Mouse (Mus musculus) lung, adult 2 months (tissue): ENCODE results near the gene Wwox. TPM values are rescaled to one million over a fixed set of nuclear protein-coding genes. Genes with fewer than 3 reads are reported as not detected.

Experiments used
- DNase-seq: peaks from one replicate; pipeline ENCODE4 v3.0.0; 2022
- H3K4me1 ChIP-seq: fragments of 200-500 bp; 2 replicates; pipeline ENCODE4 v1.6.1; 2011; ENCODE audit warnings: low read length; ENCODE audit not compliant: control insufficient read depth, insufficient read depth
- H3K4me3 ChIP-seq: fragments of 200-500 bp; replicated peaks from 2 replicates; pipeline ENCODE3; 2011; ENCODE audit warnings: low read depth, mild to moderate bottlenecking, control low read depth, low read length; ENCODE audit errors: extremely low read depth
- CTCF ChIP-seq: fragments of 200-500 bp; IDR thresholded peaks from 2 replicates; pipeline ENCODE4 v1.5.1; 2011; ENCODE audit warnings: mild to moderate bottlenecking, low read length, control low read depth; ENCODE audit not compliant: insufficient read depth
- POLR2A ChIP-seq: fragments of 200-500 bp; IDR thresholded peaks from 2 replicates; pipeline ENCODE4 v1.6.1; 2011; ENCODE audit warnings: low read depth, mild to moderate bottlenecking, control low read depth, low read length, borderline replicate concordance; ENCODE audit errors: extremely low read depth
- WGBS: fragments of 180-500 bp; shearing (Covaris S2); methylation state at CpG from one replicate; pipeline ENCODE4 v1.1.7; 2018; 5-methylcytosine and 5-hydroxymethylcytosine counted together
- polyA plus RNA-seq: library from polyadenylated mRNA; depleted of rRNA; stranded (reverse); fragments of >200 nt; gene quantifications from 2 replicates; pipeline ENCODE4 v1.2.3, GENCODE M21; 2012

The Wwox gene
- polyA plus RNA-seq, 1 experiment, result 8.5 TPM

GRCm38 (mm10) chr8:114591296-114592280 is 152.1 kb downstream of the Wwox start:
- no peak for DNase-seq
- Histone ChIP-seq H3K4me1 (0 out of 2 replicates have a peak, but pooled peaks cover 2% of the 10 kb centered on the region), H3K4me3 (no peak overlapping the region)
- TF ChIP-seq CTCF (no peak), POLR2A (no peak)
- 42% methylated on average over 26 of the region's 26 CpGs for WGBS

DNA sequence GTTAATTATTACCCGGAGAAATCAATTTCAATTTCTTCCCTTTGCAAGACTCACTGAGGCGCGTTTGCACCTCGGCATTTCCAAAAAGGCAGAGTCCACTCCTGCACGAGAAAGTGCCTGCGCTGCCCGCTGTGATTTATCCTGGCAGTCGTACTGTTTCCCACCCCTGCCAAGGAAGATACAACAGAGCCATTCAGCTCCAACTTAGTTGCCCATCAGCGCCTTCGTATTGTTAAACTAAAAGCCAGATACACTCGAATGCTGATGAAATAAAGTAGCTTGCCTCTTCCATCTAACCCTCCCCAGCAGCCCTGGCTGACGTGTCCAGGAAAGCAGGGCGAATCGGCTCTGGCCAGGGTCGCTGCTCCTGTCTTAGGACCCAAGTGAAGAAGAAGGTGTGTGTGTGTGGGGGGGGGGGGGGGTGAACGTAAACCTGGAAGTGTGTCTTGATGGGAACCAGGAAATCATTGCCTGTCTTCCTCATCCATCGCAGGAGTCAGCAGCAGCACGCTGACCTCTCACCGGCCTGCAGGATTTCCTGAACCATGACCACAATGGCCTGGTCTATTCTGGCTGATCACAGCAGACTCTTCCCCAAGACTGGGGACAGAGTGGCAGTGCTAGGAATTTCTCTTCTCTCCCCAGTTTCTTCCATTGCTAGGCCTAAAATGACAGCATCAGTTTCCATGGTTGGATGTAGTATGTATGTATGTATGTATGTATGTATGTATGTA is 154.1 kb downstream of the Wwox start:
- no peak for TF ChIP-seq POLR2A
- no peak for TF ChIP-seq CTCF
- DNase-seq, result no peak
- WGBS, result 77% methylated on average over 19 of the region's 19 CpGs
- 0 out of 2 replicates have a peak, but pooled peaks cover 2% of the 10 kb centered on the region for H3K4me1 ChIP-seq
- no peak overlapping the region for H3K4me3 ChIP-seq

- WGBS, result 67% methylated on average over 5 of the region's 5 CpGs
- H3K4me1 ChIP-seq, result 0 out of 2 replicates have a peak, but pooled peaks cover 2% of the 10 kb centered on the region
- no peak for DNase-seq
- no peak overlapping the region for H3K4me3 ChIP-seq
- TF ChIP-seq POLR2A (no peak), CTCF (no peak)
Measured at GRCm38 (mm10) chr8:114594811-114595210, 155.4 kb downstream of the Wwox start.

GRCm38 (mm10) chr8:114599555-114599954 is 160.1 kb downstream of the Wwox start:
- Histone ChIP-seq H3K4me1 (no peaks in the 10 kb centered on the region), H3K4me3 (no peak overlapping the region)
- DNase-seq, result no peak
- WGBS, result 76% methylated on average over 10 of the region's 10 CpGs
- TF ChIP-seq POLR2A, result no peak
- no peak for TF ChIP-seq CTCF

GRCm38 (mm10) chr8:114600196-114600595 is 160.7 kb downstream of the Wwox start:
- TF ChIP-seq POLR2A, result no peak
- no peak for TF ChIP-seq CTCF
- no peak for DNase-seq
- Histone ChIP-seq H3K4me3 (no peak overlapping the region), H3K4me1 (no peaks in the 10 kb centered on the region)
- WGBS, result 91% methylated on average over 11 of the region's 11 CpGs

DNA sequence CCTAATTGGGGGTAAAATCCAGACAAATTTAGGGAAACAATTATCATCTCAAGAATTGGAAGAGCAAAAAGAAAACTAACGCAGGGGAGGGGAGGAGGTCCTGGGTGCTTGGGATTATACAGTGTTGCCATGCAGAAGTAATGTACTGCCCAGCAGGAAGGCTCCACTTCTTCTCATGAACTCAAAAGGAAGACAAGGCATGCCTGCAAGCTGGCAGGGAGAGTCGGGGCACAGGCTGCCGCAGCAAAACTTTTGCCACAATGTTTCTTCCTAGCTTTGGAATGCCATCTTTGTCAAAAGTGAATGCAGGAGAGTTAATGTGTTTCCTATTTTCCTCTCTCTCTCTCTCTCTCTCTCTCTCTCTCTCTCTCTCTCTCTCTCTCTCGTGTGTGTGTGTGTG is 163.6 kb downstream of the Wwox start:
- DNase-seq, result no peak
- TF ChIP-seq POLR2A (no peak), CTCF (no peak)
- 74% methylated on average over 3 of the region's 4 CpGs for WGBS
- no peaks in the 10 kb centered on the region for H3K4me1 ChIP-seq
- H3K4me3 ChIP-seq, result no peak overlapping the region

GRCm38 (mm10) chr8:114603561-114603960 is 164.1 kb downstream of the Wwox start:
- no peaks in the 10 kb centered on the region for H3K4me1 ChIP-seq
- WGBS, result 42% methylated on average over 6 of the region's 6 CpGs
- DNase-seq, result no peak
- TF ChIP-seq CTCF, result no peak
- no peak for TF ChIP-seq POLR2A
- H3K4me3 ChIP-seq, result no peak overlapping the region

DNA sequence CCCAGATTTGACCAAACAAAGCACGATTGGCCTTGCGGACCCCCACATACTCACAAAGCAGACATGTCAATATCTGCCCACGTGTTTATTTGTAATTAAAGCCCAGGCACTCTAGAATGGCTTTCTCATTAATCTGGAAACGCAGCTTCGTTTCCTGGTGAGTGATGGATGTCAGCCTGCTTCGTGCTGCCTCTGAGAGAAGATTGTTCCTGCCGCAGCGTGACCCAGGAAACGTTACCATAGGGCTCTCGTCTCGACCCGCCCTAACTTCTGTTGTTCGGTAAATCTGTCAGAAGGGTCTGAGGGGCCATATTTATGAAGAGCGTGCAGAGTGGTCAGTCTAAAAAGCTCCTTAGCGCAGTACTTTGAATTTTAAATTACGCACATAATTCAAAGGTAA is 164.9 kb downstream of the Wwox start:
- Histone ChIP-seq H3K4me3 (no peak overlapping the region), H3K4me1 (no peaks in the 10 kb centered on the region)
- no peak for DNase-seq
- 50% methylated on average over 16 of the region's 16 CpGs for WGBS
- TF ChIP-seq POLR2A (no peak), CTCF (no peak)

DNA sequence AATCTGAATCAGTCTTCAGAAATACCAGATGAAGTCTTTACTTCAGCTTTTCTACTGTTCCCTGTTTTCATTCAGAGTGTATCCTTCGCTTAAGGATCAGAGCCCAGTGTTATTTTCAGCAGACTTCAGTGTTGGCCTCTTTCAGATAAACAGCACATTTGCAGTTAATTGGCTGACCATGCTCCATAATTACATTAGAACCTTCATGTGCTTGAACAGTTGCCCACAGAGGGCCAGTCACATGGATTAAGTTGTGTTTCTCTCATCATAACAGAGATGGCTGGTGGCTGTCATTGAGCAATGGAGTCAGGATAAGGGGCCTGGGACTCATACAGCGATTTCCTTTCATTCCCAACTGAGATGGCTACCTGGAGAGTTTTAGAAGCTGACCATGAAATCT is 166.2 kb downstream of the Wwox start:
- TF ChIP-seq POLR2A (no peak), CTCF (no peak)
- DNase-seq, result no peak
- Histone ChIP-seq H3K4me3 (no peak overlapping the region), H3K4me1 (no peaks in the 10 kb centered on the region)
- WGBS, result 81% methylated on average over 2 of the region's 2 CpGs

DNA sequence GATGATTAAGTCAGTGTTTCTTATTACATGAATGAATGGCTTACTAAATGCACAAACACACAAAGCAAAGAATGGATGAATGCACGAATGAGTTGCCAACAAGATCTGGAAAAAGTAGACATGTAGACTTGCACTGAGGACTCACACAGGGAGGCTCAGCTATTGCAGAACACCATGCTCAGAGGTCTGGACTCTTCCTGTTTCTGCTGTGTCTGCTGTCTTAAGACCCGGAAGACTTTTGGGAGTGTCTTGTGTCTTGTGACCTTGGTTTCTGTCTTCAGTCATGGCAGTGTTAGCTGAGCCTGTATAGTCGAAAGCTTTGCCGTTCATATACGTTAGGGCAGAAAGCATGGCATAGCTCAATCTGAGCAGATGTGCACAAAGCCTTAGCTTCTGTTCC is 169.9 kb downstream of the Wwox start:
- no peak for TF ChIP-seq POLR2A
- no peak for TF ChIP-seq CTCF
- H3K4me1 ChIP-seq, result no peaks in the 10 kb centered on the region
- no peak for DNase-seq
- WGBS, result 89% methylated on average over 5 of the region's 5 CpGs
- no peak overlapping the region for H3K4me3 ChIP-seq
